Mouse (Mus musculus): ENCODE data around the gene Mrpl30.
A peak's percentile ranks its signal among the peaks of the same experiment; 100 is the strongest.

The Mrpl30 gene

DNA sequence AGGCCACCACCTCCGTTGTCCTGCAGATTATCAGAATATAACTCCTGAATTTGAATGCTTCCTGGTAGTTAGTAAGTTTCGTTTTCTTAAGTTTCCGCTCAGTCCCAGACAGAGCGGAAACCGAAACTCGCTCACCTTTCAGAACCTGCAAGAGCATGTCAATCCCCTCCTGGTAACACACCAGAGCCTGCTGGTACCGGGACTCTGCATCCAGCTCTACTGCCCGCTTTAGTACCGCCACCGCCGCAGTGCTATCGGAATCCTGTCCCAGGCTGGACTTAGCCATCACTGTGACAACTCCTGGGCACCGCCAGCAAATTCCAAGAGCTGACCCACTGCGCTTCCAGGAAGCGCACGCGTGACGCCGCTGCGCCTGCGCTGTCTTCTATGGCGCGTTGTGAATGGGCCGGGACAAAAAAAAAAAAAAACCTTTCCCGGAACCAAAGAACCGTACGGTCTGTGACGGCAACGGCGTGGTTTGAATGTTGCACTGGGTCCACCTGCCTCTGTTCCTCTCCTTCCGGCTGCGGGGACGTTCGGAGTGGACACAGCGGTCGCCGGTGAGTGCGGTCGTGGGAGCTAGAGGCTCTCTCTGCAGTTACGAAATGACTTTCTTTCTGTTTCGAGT lies at the start of gene Mrpl30, which contains the start of gene Mitd1:
TSS of gene Mrpl30 (plus strand) at position 453 of the 628 bp plus-strand sequence.
TSS of gene Mitd1 (minus strand) at position 387 of the 628 bp plus-strand sequence.
- DNase-seq (ENCODE audit: low spot score in 2 of 2), result peak; percentile 89 to 91

DNA sequence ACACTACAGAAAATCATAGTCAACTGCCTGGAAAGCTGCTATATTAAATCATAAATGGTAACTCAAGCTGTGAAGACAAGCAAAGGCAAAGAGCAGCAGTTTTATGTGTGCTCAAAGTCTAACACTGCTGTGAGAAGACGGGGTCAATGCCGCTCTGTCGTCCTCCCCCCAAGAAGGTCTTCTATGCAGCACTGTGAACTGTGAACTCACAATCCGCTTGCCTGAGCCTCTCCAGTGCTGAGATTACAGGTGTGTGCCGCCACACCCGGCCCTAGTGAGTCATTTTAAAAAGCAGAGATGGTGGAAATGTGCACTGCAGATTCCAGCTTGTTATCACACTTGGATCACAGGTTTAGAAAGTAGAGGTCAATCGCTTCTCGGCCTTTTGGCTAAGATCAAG lies 43.4 kb upstream of the Mrpl30 start:
- DNase-seq (ENCODE audit: low spot score in 2 of 2), result no peak

DNA sequence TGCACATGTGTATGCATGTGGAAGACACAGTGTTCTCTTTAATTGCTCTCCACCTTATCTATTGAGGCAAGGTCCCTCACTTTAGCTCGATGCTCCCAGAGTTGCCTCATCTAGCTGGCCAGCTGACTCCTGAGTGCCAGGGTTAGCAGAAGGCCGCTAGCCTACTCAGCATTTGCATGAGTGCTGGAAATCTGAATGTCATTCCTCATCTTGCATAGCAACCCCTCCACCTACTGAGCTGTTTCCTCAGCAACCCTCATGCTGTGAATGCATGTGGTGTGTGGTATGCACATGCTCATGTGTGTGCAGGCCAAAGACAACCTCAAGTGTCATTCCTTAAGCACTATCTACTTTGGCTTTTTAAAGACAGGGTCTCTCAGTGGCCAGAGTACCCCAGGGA lies 39.6 kb upstream of the Mrpl30 start:
- no peak for DNase-seq (ENCODE audit: low spot score in 2 of 2)

DNA sequence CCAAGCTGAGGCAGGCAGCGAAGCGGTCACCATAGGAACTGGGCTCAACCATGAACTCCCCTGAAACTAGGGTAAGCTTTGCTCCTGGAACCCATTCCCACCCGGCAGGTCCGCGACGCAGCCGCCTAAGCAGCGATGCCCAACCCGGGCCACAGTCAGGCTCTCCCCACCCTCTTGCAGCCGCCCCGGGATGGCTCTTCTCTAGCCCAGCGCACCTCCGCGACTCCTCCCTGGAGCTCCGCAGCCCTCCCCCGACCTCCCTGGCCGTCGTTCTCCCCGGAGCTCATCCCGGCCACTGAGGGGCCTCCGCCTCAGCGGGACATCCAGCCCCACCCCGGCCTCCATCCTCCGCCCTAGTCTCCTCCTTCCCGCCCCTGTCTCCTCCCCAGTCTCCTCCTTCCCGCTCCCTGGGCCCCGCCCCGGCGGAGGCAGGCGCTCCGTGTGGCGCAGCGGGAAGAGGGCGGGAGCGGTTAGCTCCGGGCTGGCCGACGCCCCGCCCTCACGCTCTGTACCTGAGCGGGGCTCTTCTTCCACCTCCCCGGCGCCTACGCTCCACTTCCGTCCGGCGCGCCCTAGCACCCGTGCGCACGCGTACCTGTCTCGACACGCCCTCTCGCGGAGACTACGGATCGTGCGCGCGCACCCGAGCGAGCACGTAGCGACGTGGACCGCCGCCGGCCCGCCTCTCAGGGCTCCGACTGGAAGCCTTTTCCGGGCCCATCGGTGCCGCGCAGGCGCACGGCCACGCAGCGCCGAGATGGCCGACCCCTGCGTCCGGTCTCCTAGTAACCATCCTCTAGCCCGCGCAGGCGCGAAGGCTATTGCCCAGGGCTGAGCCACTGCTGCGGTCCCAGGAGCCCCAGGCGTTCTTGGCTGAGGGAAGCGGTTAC lies 25.5 kb upstream of the Mrpl30 start:
- peak; percentile 99 to 100 for DNase-seq (ENCODE audit: low spot score in 2 of 2)

DNA sequence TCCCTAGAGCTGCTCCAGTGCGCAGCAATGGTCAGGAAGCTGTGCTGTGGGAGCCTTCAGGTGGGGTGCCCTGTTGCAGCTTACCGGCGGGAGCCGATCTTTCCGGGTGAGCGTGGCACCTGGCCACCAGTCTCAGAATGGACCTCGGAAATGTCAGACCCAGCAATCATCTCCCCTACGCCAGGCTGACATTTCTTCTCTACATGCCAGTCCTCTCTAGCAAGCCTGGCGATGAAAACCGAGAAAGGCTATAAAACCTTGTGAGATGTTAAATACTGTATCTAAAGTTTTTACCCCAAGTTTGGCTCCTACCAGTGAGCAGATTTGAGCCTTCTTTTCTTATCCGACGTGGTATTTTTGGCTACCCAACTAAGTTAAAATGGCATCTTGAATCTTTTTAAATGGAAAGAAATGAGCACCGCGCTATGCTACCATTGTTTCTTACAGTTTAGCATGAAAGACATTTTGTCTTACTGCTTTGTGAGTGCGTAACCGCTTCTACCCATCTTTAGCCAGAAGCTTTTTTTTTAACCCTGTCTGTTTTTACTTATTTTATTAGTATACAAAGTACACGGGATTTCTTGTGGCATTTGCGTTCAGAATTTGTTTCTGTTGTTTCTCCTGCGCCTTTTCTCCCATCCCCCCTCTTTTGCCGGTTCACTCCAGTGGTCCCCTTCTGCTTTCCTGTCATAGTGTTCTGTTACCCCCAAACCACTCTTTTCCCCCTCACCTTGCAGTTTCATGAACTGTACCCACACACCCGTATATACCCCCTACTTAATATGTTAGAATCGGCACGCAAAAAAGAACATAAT lies 24.7 kb upstream of the Mrpl30 start:
- DNase-seq (ENCODE audit: low spot score in 2 of 2), result peak in 1 of 2 experiments; percentile 5

DNA sequence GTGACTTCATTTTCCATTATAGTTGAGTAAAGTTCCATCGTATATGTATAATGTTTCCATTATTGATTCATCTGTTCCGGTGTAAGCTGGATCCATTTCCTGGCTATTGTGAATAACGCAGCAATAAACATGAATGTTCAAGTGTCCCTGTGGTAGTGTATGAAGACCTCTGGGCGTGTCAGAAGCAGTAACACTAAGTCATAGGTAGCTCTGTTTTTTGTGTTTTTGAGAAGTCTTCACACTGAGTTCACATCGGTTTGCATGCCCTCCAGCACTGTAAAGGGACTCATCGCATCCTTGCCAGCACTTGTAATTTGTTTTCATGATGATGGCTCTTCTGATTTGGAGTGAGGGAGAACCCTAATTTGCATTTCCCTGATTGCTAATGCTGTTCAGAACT lies 24.0 kb upstream of the Mrpl30 start, which contains the start of gene Tsga10:
TSS of gene Tsga10 (minus strand) at position 144 of the 400 bp plus-strand sequence.
- DNase-seq (ENCODE audit: low spot score in 2 of 2), result no peak

DNA sequence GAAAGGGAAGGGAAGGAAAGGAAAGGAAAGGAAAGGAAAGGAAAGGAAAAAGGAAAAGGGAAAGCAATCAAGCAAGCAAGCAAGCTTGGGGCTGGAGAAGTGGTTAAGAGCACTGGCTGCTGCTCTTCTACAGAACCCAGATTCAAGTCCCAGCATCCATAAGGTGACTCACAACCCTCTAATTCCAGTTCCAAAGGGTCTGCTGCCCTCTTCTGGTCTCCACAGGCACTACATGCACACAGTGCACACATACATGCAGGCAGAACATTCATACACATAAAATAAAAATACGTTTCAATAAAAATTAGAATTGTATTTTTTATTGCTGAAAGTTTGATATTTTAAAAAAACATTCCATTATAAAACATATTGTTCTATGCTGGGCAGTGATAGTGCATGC lies 23.2 kb upstream of the Mrpl30 start:
- DNase-seq (ENCODE audit: low spot score in 2 of 2), result peak in 1 of 2 experiments; percentile 14

DNA sequence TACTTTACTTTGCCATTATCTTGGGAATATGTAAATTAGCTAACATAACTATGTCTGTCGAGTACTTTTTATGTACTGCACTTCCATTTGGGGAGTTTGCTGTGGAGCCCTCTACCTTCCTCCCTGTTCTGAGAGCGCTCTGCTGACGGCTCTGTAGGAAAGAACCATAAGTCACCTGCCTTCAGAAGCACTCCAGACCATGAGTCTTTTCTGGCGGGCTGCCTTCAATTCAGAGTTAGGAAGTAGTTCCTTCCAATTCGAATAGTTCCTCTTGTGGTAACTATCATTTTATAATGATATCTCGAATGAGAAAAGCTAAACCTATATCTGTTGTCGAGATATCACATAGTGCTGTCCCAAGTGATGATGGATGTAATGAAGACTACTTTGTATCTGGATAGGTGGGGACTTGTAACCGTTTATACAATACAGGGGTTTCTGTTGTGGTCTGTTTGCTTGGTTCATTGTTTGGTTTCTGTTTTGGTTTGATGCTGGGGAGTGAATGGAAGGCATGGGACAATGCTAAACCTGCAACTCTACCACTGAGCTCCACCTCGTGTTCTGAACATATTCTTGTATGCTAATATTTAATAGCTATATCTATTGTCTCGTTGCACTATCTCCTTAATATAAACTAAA lies 22.5 kb upstream of the Mrpl30 start:
- no peak for DNase-seq (ENCODE audit: low spot score in 2 of 2)

DNA sequence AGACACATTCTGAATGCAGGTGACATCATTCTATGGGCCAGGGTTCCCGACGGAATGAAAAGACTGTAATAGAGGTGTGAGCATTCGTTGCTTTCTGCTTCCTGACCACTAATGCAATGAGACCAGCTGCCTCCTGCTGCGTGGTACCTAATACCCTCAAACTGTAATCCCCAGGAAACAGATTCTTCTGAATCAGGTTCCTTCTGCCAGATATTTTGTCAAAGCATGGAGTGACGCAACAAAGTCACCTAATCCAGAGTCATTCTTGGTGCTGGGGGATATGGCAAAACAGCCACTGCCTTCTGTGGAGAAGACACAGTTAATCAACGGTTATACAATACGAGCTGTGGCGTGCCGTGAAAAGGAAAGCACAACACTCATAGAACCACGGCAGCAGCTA lies 21.6 kb upstream of the Mrpl30 start:
- DNase-seq (ENCODE audit: low spot score in 2 of 2), result no peak

DNA sequence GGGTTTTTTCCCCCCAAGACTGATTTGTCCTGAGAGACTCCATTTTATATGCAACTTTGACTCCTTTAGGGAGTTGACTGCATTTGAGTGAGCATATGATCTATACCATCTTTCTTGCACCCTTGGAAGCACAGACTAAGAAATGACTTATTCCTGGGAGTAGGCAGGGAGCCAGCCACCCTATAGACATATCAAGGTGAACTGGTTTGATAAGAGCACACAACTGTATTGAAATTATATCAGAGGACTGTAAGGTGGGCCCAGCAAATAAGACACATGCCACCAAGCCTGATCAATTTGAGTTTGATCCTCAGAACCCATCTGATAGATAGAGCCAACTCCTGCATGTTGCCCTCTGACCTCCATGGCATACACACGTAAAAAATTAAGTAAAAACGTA lies 20.9 kb upstream of the Mrpl30 start:
- no peak for DNase-seq (ENCODE audit: low spot score in 2 of 2)

DNA sequence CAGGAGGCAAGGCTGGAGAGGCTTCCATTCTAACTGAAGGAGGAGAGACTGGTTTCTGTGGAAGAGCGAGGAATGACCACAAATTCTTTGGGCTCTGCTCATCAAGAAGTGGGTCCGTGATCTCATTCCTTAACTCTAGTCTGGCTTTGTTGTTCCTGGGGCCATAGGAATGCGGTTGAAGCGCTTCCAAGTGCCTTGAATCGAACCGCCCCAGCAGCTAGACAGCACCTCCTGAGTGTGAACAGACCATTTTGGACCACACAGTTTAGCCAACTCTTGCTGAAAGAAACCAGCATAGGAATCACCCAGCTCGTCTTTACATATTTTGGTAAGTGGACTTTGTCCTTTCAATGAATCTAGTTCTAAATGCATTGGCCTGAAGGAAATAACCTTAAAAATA lies 18.6 kb upstream of the Mrpl30 start, which contains the start of gene Lipt1:
TSS of gene Lipt1 (plus strand) at position 35 of the 400 bp plus-strand sequence.
- DNase-seq (ENCODE audit: low spot score in 2 of 2), result no peak

DNA sequence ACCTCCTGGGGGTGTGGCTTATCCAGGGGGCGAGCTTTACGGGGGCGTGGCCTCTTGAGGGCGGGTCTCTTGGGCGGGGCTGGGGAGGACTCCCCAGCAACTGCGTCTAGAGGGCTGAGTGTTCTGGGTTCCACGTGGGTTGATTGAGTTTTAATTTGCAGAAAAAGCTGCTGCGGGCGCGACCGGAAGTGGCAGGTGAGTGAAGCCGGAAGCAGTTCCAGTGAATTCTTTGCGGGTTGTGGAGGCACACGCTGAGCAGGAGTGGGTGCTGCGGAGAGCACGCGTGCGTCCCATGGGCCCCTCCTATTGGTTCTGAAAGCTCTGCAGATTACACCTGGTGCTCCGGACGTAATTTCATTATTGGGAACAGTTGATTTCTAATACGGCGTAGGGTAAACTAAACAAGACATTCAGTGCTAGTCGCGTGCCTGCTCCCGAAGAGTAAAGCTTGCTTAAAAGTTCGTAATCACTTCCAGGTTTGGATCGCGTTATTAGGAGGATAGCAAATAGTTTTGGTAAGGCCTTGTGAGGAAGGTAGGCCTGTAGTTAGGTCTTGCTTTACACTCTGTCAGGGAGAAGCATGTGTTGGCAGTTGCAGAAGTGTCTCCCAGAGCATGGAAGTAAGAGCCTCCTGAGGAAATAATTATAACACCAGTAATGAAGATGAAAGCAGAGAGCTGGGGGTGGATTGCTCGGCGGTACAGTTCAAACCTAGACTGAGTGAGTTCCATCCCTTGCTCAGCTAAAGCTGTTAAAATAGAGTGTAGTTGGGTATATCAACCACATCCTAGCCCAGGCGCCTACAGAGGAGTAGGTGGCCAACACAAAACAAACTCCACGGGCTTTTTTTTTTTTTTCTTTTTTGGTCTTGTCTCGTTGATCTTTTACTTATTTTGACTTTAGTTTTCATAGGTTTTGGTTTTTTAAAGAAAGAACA lies 17.9 kb upstream of the Mrpl30 start:
- peak; percentile 75 to 78 for DNase-seq (ENCODE audit: low spot score in 2 of 2)

DNA sequence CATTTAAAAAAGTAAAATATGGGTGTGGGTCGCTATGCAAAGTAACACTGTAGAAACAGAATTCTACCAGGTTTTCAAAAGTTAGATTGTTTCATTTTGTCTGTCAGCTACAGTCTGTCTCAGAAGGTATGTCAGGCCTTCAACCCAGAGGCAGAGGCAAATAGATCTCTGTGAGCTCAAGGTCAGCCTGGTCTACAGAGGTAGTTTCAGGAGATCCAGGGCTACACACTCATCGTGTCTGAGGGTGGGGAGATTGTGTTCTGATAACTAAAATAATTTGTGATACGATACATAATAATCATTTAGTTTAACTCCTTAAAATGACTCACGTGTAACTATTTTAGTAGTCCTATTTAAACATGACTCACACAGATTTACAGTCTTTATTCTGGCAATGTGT lies 17.1 kb upstream of the Mrpl30 start:
- no peak for DNase-seq (ENCODE audit: low spot score in 2 of 2)

DNA sequence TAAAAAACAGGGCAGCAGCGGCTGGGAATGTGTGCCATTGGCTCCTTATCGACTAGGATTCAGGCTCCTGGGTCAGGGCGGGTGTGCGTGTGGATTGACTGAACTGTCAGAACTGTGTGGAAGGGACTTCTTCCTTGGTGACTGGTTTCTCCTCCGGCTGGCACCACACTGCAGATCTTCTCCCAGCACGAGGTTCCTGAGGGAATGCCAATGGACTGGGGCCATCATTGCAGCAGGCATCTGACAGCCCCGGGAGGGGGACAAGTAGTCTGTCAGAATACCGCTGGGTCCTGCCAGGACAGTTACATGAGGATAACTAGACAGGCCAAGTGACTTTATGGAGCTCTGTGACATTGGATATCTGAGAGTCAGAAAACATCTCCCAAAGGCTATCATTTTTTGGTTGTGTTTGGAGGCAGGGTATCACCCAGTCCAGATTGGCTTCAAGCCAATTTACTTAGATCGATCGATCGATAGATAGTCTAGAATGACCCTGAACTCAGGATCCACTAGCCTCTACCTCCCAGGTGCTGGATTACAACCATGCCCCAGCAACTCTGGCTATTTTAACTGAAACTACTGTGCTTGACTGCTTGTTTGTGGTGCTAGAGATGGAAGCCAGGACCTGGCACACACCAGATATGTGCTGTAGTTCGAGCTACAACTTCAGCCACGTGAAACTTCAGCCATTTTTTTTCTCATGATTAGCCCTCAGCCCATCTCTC lies 12.4 kb upstream of the Mrpl30 start:
- DNase-seq (ENCODE audit: low spot score in 2 of 2), result no peak

DNA sequence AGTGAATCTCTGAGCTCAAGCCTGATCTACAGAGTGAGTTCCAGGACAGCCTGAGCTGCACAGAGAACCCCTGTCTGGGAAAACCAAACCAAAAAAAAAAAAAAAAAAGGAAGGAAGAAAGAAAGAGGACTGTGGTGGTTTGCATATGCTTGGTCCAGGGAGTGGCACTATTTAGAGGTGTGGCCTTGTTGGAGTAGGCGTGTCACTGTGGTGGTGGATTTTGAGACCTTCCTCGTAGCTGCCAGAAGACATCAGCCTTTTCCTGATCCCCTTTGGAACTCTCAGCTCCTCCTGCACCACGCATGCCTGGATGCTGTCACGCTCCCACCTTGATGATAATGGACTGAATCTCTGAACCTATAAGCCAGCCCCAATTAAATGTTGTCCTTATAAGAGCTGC lies 6.9 kb upstream of the Mrpl30 start:
- DNase-seq (ENCODE audit: low spot score in 2 of 2), result no peak

DNA sequence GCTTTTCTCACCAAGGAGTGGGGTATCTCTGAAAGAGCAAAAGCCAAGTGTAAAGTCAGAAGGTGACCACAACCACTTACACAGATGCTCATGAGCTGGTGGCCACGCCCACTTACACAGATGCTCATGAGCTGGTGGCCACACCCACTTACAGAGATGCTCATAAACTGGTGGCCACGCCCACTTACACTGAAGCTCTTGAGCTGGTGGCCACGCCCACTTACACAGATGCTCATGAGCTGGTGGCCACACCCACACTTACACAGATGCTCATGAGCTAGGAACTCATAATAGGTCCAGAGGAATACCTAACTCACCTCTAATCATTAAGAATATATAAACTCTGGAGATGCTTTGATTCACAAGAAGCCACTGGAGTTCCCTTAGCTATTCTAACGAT lies 5.8 kb upstream of the Mrpl30 start:
- DNase-seq (ENCODE audit: low spot score in 2 of 2), result no peak

DNA sequence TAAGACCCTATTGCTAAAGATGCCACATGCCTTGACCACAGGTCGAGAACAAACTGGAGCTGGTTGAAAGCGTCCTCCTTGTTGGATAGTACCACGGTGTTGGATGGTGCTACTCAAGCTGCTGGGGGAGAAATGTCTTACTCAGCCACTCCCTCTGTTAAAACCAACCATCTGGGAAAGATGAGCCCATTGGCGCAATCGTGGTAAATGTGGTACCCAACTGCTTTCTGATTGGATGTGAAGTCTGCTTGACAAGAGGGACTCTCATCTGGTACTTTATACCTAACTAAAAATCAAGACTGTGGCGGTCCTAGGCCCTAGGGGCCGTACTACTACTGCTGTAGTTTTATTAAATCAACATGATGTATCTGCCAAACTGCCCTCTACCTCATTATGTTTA lies 1.1 kb upstream of the Mrpl30 start:
- no peak for DNase-seq (ENCODE audit: low spot score in 2 of 2)

DNA sequence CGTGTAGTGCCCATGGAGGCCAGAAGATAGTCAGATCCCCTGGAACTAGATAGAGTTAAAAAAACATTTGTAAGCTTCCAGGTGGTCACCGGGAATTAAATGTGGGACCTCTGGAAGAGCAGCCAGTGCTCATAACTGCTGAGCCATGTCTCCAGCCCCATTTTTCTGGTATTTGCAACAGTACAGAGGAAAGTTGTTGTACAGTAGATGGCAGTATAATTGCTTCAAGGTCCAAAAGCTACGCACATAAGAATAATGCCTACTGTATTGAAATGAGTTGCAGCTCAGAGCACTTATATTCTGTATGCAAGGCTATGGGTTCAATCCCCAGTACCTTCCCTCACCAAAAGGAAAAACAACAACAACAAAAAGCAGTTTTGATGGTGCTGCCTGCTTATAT lies 1.1 kb downstream of the Mrpl30 start:
- no peak for DNase-seq (ENCODE audit: low spot score in 2 of 2)

DNA sequence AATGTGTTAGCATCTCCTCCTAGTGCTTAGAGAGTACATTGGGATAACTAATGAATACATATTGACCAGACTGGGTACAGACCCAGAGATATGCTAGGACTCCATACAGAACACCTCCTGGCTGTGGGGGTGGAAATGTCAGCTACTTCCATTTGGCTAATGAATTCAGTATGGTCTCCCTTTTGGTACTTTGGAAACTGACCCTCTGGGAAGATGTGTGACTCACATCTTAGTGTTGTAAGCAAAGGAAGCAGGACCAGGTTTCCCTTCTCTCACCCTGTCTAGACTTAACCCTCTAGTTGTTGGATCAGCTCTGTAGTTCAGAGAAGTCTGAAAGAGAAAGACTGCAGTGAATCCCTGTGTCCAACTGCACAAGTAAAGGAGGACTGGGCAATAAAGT lies 4.3 kb downstream of the Mrpl30 start:
- no peak for DNase-seq (ENCODE audit: low spot score in 2 of 2)

DNA sequence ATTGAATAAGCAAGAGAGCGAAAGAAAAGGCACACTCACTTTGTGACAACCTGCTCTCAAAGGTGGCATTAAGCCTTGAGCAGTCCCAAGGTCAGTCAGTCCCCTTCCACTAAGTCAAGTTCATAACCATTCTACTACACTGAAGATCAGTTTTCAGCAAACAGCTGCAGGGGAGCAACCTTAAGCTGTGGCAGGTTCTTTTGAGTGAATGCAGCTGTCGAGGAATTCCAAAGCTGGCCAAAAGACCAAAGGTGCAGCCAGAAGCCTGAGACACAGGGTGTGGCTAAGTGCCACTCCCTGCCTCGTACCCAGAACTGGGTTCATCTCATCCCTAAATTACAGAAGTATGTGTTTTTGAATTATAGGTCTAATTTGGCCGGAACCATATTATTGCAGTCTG lies 9.5 kb downstream of the Mrpl30 start:
- DNase-seq (ENCODE audit: low spot score in 2 of 2), result no peak

Data from heart, adult 9 months (tissue).